Mouse (Mus musculus) liver, postnatal 0 days (tissue): ENCODE measurements around the gene Vmn2r53.

Experiments used
- CTCF ChIP-seq: sonication (generic); IDR thresholded peaks from 2 replicates; pipeline ENCODE4 v1.5.1; 2016; ENCODE audit warnings: antibody characterized with exemption, low read depth
- EP300 ChIP-seq: IDR thresholded peaks from 2 replicates; pipeline ENCODE4 v1.6.1; 2016; ENCODE audit warnings: antibody characterized with exemption, low read depth, mild to moderate bottlenecking

GRCm38 (mm10) chr7:12608688-12609087 lies at the start of gene Vmn2r53:
- no peak for TF ChIP-seq CTCF
- no peak for TF ChIP-seq EP300
